18 mouse cellular contexts compared by ENCODE assay signal in the genomic region with DNA sequence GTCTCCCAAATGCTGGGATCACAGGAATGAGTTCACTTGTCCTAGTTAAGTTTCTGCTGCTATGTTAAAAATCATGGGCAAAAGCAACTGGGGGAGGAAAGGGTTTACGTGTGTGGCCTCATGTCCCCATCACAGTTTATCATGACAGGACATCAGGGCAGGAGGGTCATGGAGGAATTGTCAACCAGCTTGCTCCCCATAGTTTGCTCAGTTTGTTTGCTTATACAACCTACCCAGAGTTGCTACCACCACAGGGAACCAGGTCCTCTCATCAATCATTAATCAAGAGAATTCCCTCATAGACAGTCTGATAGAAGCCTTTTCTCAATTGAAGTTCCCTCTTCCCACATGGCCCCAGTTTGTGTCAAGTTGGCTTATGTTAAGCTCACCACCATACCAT.
"Had no signal": no experiment of that assay in that cellular context is flagged by ENCODE, and none has a peak within 500 bp of the region (broad histone marks: within the 10 kb centered on the region; RNA-seq: fewer than 3 reads in every experiment).

No protein-coding gene starts in this region.

- H3K4me3 ChIP-seq: left cerebral cortex, adult 2 months; myocyte; neural tube, embryonic 12.5 days; neural tube, embryonic 15.5 days; stomach, embryonic 15.5 days had no signal

- H3K4me1 ChIP-seq: neural tube, embryonic 12.5 days; neural tube, embryonic 15.5 days; stomach, embryonic 15.5 days had no signal

- H3K27ac ChIP-seq: kidney, postnatal 0 days; left cerebral cortex, adult 2 months; neural tube, embryonic 12.5 days; neural tube, embryonic 15.5 days; stomach, embryonic 15.5 days had no signal

- H3K9me3 ChIP-seq: neural tube, embryonic 12.5 days; neural tube, embryonic 15.5 days; stomach, embryonic 15.5 days had no signal

- H3K9ac ChIP-seq: neural tube, embryonic 12.5 days; neural tube, embryonic 15.5 days; stomach, embryonic 15.5 days had no signal

- H3K27me3 ChIP-seq: neural tube, embryonic 12.5 days; neural tube, embryonic 15.5 days; stomach, embryonic 15.5 days had no signal

- H3K4me2 ChIP-seq: midbrain, embryonic 11.5 days; neural tube, embryonic 12.5 days; neural tube, embryonic 15.5 days; stomach, embryonic 15.5 days had no signal

- H3K36me3 ChIP-seq: neural tube, embryonic 12.5 days; stomach, embryonic 15.5 days had no signal

- DNase-seq: kidney, adult 2 months; kidney, postnatal 36 days; layer of hippocampus, postnatal 36 days; lung, adult 2 months; lung, postnatal 14 days; lung, postnatal 4 days; midbrain, embryonic 14.5 days; right cerebral cortex, adult 18-20 months; right cerebral cortex, postnatal 14 days; right cerebral cortex, postnatal 4 days; thymus, postnatal 25 days had no signal
